Mouse (Mus musculus) ES-E14 (cell line): ENCODE data around the gene Dnajc13. TPM values are rescaled to one million over a fixed set of nuclear protein-coding genes. Genes with fewer than 3 reads are reported as not detected.

Source experiments
- DNase-seq: peaks from one replicate; pipeline ENCODE4 v3.0.0-alpha.2; 2013; ENCODE audit warnings: low read depth, low spot score
- H3K27ac ChIP-seq: 2 replicates; pipeline ENCODE4 v1.5.1; 2012; ENCODE audit warnings: low read depth, mild to moderate bottlenecking, low read length, moderate library complexity, mixed read lengths; ENCODE audit not compliant: poor library complexity, insufficient read depth, severe bottlenecking
- H3K36me3 ChIP-seq: 2 replicates; pipeline ENCODE4 v1.6.1; 2012; ENCODE audit warnings: mild to moderate bottlenecking, low read length, moderate library complexity, mixed read lengths; ENCODE audit not compliant: control insufficient read depth, poor library complexity, insufficient read depth, severe bottlenecking
- H3K4me1 ChIP-seq, 2 experiments: fragments of 150-350 bp in 1 of 2; sonication (generic) in 1 of 2; 2 replicates each; pipeline ENCODE4 v1.6.1; 2012; ENCODE audit warnings: low read length in 2 of 2, mild to moderate bottlenecking in 1 of 2, mixed read lengths in 1 of 2; ENCODE audit not compliant: control insufficient read depth in 2 of 2, insufficient read depth in 2 of 2, poor library complexity in 1 of 2
- H3K4me3 ChIP-seq, 2 experiments: fragments of 150-350 bp in 1 of 2; sonication (generic) in 1 of 2; 2 replicates each; pipeline ENCODE4 v1.5.1; 2012; ENCODE audit warnings: low read length in 2 of 2, low read depth in 1 of 2, mild to moderate bottlenecking in 1 of 2, mixed read lengths in 1 of 2; ENCODE audit not compliant: insufficient read depth in 1 of 2, poor library complexity in 1 of 2, severe bottlenecking in 1 of 2
- H3K9ac ChIP-seq: 2 replicates; pipeline ENCODE4 v1.6.1; 2012; ENCODE audit warnings: low read depth, mild to moderate bottlenecking, low read length, mixed read lengths; ENCODE audit not compliant: poor library complexity, insufficient read depth, severe bottlenecking
- H3K9me3 ChIP-seq: fragments of 150-350 bp; sonication (generic); 2 replicates; pipeline ENCODE4 v1.6.1; 2012; ENCODE audit warnings: low read depth, mild to moderate bottlenecking, low read length; ENCODE audit not compliant: control insufficient read depth, insufficient read depth
- CHD2 ChIP-seq: IDR thresholded peaks from 2 replicates; pipeline ENCODE4 v1.6.1; 2014; ENCODE audit warnings: mild to moderate bottlenecking, low read depth, low read length, inconsistent platforms
- HCFC1 ChIP-seq: IDR thresholded peaks from 2 replicates; pipeline ENCODE4 v1.6.1; 2012; ENCODE audit warnings: low read length, inconsistent platforms, borderline replicate concordance; ENCODE audit not compliant: insufficient read depth
- MAFK ChIP-seq: IDR thresholded peaks from 2 replicates; pipeline ENCODE4 v1.6.1; 2014; ENCODE audit warnings: mild to moderate bottlenecking, low read depth, low read length, inconsistent platforms; ENCODE audit not compliant: insufficient read depth
- ZC3H11A ChIP-seq: IDR thresholded peaks from 2 replicates; pipeline ENCODE4 v1.6.1; 2012; ENCODE audit warnings: low read depth, mild to moderate bottlenecking, inconsistent platforms, low read length, borderline replicate concordance
- ZNF384 ChIP-seq: IDR thresholded peaks from 2 replicates; pipeline ENCODE4 v1.6.1; 2012; ENCODE audit warnings: low read depth, low read length, inconsistent platforms
- in situ Hi-C, 2 experiments: fragments of 600-800 bp; cut with MboI; formaldehyde crosslinking; loops; one replicate each; pipeline ENCODE4 v1.15.1; 2025; ENCODE audit warnings: low sequenced_read_pairs in 2 of 2, inconsistent platforms in 1 of 2; ENCODE audit not compliant: unreplicated experiment in 2 of 2
- total RNA-seq: library from RNA; depleted of rRNA; stranded (reverse); fragments of 300-350 nt; gene quantifications from 2 replicates; pipeline ENCODE4 v1.2.3, GENCODE M21; 2012

Gene Dnajc13
- total RNA-seq, 1 experiment, result 72.3 TPM

DNA sequence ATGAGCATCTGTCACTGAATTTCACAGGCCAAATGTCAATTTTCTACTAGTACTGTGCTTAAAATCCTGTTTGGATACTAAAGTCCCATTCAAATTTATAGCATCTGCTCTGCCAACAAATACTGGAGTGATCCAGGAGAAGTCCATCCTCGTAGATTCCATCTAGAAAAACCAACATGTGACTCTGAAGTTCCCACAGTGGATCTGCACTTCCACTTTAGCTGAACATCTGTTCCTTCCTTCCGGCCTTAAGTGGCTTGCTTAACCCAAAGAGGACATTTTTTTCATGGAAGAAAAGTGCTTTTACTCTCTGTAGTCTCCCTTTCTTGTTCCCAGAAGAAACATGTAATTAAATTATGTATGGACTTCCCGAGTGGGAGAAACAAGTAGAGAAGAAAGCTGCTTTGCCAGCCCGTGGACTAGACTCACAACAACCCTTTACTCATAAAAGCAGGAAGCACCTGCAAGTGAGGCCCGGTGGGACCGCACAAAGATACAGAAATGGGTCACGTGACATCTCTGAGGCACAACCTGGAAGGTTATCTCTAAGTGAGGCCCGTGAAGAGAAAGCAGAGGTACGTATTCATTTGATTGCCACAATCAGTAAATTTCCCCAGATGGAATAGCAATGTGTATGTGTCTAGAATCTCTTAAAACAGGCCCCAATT, 18.8 kb downstream of the Dnajc13 start:
- in situ Hi-C loops, result no loop called here
- H3K27ac ChIP-seq, result no peak overlapping the region
- DNase-seq, result no peak
- H3K4me3 ChIP-seq, result no peak overlapping the region
- H3K36me3 ChIP-seq, result peaks cover 2% of the 10 kb centered on the region; the same call in 1 of the 2 replicates
- H3K4me1 ChIP-seq, result peaks cover 0 to 4% of the 10 kb centered on the region in 2 experiments; a peak in 1 of 4 replicates
- H3K9ac ChIP-seq, result no peak overlapping the region
- H3K9me3 ChIP-seq, result no peaks in the 10 kb centered on the region
- TF ChIP-seq CHD2 (no peak), ZC3H11A (no peak), ZNF384 (no peak), HCFC1 (no peak), MAFK (no peak)

DNA sequence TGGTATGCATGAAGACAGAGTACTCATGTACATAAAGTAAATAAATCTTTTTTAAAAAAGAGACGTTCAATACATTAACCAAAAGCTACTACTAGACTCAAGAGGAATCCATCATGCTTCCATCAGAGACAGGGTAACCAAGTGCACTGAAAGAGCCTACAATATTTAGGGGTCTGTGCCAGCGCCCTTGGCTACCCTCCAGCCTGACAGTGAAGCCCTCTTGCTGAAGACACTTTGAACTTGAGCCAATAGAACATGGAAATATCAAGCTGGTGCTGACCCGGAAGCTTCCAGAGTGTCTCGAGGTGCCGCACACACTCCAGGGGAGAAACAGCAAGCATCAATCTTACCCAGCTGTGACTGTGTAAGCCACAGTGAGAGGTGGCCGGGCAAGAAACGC, 22.6 kb downstream of the Dnajc13 start:
- H3K4me3 ChIP-seq, result no peak overlapping the region
- TF ChIP-seq HCFC1 (no peak), ZC3H11A (no peak), ZNF384 (no peak), CHD2 (no peak), MAFK (no peak)
- peaks cover 5% of the 10 kb centered on the region; the same call in 1 of the 2 replicates for H3K36me3 ChIP-seq
- H3K9ac ChIP-seq, result no peak overlapping the region
- H3K27ac ChIP-seq, result no peak overlapping the region
- H3K9me3 ChIP-seq, result no peaks in the 10 kb centered on the region
- in situ Hi-C loops, result no loop called here
- peaks cover 0 to 4% of the 10 kb centered on the region in 2 experiments; a peak in 1 of 4 replicates for H3K4me1 ChIP-seq
- no peak for DNase-seq

DNA sequence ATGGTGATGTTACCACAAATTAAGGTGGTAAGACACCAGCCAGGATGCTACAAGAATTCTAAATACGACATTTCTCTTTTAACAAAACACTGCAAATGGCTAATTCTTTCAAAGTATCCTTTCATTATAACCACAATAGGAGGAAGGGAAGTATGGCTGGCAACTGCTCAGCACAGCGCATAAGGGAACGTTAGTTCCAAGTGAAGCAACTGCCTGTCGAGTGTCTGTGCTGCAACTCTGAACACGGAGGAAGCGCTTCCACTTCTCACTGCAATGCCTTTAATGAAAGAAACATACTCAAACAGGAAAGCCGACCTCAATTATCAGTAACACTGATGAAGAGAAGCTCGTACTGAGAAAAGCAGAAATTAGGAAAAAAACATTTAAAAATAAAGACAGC, 23.7 kb downstream of the Dnajc13 start:
- TF ChIP-seq ZC3H11A, result no peak
- TF ChIP-seq CHD2, result no peak
- TF ChIP-seq ZNF384, result no peak
- no peak for TF ChIP-seq MAFK
- TF ChIP-seq HCFC1, result no peak
- peaks cover 10% of the 10 kb centered on the region; the same call in 1 of the 2 replicates for H3K36me3 ChIP-seq

DNA sequence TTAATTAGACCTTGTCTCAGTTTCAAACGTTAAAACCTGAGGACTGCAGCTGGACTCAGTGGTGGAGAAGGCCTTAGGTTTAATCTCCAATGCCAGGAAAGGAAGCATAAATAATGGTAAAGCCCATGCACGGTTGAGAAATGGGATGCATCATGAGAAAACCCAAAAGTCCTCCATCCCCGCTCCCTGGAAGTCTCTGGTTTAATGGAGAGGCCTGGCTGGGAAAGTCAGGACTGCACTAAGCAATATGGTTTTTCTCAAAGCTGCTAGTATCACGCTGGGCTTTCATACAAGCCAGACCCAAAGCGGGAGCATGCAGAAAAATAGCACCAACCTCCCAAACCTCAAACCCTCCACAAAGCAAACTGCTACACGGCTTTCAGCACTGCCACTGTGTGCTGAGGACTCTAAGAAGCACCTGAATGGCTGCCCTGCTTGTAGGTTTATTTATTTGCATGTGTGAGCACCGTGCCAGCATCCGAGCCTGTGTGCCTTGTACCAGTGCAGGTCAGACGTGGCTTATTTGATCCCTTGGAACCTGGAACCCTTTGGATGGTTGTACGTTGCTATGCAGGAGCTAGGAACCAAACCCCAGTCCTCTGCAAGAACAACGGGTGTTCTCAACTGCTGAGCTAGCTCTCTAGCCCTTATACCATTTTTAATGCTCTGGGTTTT, 26.3 kb downstream of the Dnajc13 start:
- in situ Hi-C loops, result no loop called here
- no peak overlapping the region for H3K9ac ChIP-seq
- H3K9me3 ChIP-seq, result no peaks in the 10 kb centered on the region
- TF ChIP-seq HCFC1 (no peak), ZC3H11A (no peak), MAFK (no peak), ZNF384 (no peak), CHD2 (no peak)
- no peak overlapping the region for H3K4me3 ChIP-seq
- H3K36me3 ChIP-seq, result peaks cover 17% of the 10 kb centered on the region
- H3K27ac ChIP-seq, result no peak overlapping the region
- DNase-seq, result no peak
- H3K4me1 ChIP-seq, result peaks cover 0 to 4% of the 10 kb centered on the region in 2 experiments; a peak in 1 of 4 replicates

More for the DNA sequence above, 23.7 kb downstream of the Dnajc13 start:
- Histone ChIP-seq H3K4me1 (peaks cover 0 to 4% of the 10 kb centered on the region in 2 experiments; a peak in 1 of 4 replicates), H3K9me3 (no peaks in the 10 kb centered on the region), H3K27ac (no peak overlapping the region), H3K4me3 (no peak overlapping the region), H3K9ac (no peak overlapping the region)
- in situ Hi-C loops, result no loop called here
- no peak for DNase-seq
